Mouse (Mus musculus) kidney, embryonic 14.5 days (tissue): ENCODE results near the gene Odf4. TPM values are rescaled to one million over a fixed set of nuclear protein-coding genes. Genes with fewer than 3 reads are reported as not detected.

Source experiments
- ATAC-seq: fragments of 200-750 bp; cut with Nextera tagmentation; 2 replicates; pipeline ENCODE4 v1.8.0; 2017; ENCODE audit warnings: moderate number of reproducible peaks, mild to moderate bottlenecking, moderate TSS enrichment, moderate library complexity; ENCODE audit not compliant: low FRiP score, low TSS enrichment
- H3K27ac ChIP-seq: fragments of 300-500 bp; sonication (generic); 2 replicates; pipeline ENCODE4 v1.5.1; 2014; ENCODE audit warnings: low read depth, mild to moderate bottlenecking, low read length, moderate library complexity, mixed read lengths
- H3K27me3 ChIP-seq: fragments of 300-500 bp; sonication (generic); 2 replicates; pipeline ENCODE4 v1.6.1; 2014; ENCODE audit warnings: mild to moderate bottlenecking, low read length; ENCODE audit not compliant: control insufficient read depth, insufficient read depth
- H3K36me3 ChIP-seq: fragments of 300-500 bp; sonication (generic); 2 replicates; pipeline ENCODE4 v1.6.1; 2014; ENCODE audit warnings: low read length, mixed read lengths; ENCODE audit not compliant: control insufficient read depth, insufficient read depth
- H3K4me1 ChIP-seq: fragments of 300-500 bp; sonication (generic); 2 replicates; pipeline ENCODE4 v1.6.1; 2014; ENCODE audit warnings: low read length, mixed read lengths; ENCODE audit not compliant: control insufficient read depth, insufficient read depth
- H3K4me2 ChIP-seq: fragments of 300-500 bp; sonication (generic); replicated peaks from 2 replicates; pipeline ENCODE4 v1.6.1; 2014; ENCODE audit warnings: low read depth, mild to moderate bottlenecking, low read length
- H3K4me3 ChIP-seq: fragments of 300-500 bp; sonication (generic); 2 replicates; pipeline ENCODE4 v1.5.1; 2014; ENCODE audit warnings: mild to moderate bottlenecking, low read length
- H3K9ac ChIP-seq: fragments of 300-500 bp; sonication (generic); 2 replicates; pipeline ENCODE4 v1.6.1; 2014; ENCODE audit warnings: low read depth, mild to moderate bottlenecking, low read length, moderate library complexity
- H3K9me3 ChIP-seq: fragments of 300-500 bp; sonication (generic); 2 replicates; pipeline ENCODE4 v1.6.1; 2016; ENCODE audit warnings: low read length; ENCODE audit not compliant: control insufficient read depth
- WGBS: fragments of 180-500 bp; shearing (Covaris S2); extraction: QIAGEN DNeasy Blood & Tissue Kit; methylation state at CpG from one replicate; pipeline ENCODE4 v1.1.7; 2014; 5-methylcytosine and 5-hydroxymethylcytosine counted together
- polyA plus RNA-seq: library from polyadenylated mRNA; unstranded; fragments of >200 nt; fragmentation: Nextera tagmentation; extraction: Ambion mirVana; gene quantifications from 2 replicates; pipeline ENCODE4 v1.2.1, GENCODE M21; 2014

Odf4 gene
- polyA plus RNA-seq, 1 experiment from 2014 or later: not detected

DNA sequence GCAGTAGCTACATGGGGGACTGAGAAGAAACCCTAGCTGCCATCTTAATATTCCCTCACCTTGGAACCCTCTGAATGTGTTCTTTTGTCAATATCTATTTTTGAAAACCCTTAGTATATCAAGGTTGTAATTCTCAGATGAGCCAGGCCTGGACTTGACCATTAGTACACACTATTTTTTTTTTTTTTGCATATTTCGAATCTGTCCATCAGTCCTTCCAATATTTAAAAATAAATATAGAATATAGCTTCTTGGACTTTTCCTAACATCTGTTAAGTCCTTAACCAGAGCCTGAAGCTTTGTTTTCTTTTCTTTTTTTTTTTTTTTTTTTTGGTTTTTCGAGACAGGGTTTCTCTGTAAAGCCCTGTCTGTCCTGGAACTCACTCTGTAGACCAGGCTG is 43.0 kb downstream of the Odf4 start:
- no peak overlapping the region for H3K27ac ChIP-seq
- H3K27me3 ChIP-seq: no peaks in the 10 kb centered on the region
- H3K4me1 ChIP-seq: no peaks in the 10 kb centered on the region
- no peak overlapping the region for H3K4me2 ChIP-seq
- H3K4me3 ChIP-seq: no peak overlapping the region
- no peak for ATAC-seq
- H3K36me3 ChIP-seq: no peaks in the 10 kb centered on the region
- H3K9me3 ChIP-seq: no peaks in the 10 kb centered on the region
- no peak overlapping the region for H3K9ac ChIP-seq
- WGBS: 78% methylated on average over 2 of the region's 2 CpGs

GRCm38 (mm10) chr11:68882107-68882506 is 44.8 kb downstream of the Odf4 start:
- Histone ChIP-seq H3K4me3 (no peak overlapping the region), H3K4me1 (no peaks in the 10 kb centered on the region), H3K9me3 (no peaks in the 10 kb centered on the region), H3K27me3 (no peaks in the 10 kb centered on the region), H3K4me2 (no peak overlapping the region), H3K36me3 (no peaks in the 10 kb centered on the region), H3K9ac (no peak overlapping the region), H3K27ac (no peak overlapping the region)
- ATAC-seq: no peak
- 21% methylated on average over 14 of the region's 14 CpGs for WGBS

DNA sequence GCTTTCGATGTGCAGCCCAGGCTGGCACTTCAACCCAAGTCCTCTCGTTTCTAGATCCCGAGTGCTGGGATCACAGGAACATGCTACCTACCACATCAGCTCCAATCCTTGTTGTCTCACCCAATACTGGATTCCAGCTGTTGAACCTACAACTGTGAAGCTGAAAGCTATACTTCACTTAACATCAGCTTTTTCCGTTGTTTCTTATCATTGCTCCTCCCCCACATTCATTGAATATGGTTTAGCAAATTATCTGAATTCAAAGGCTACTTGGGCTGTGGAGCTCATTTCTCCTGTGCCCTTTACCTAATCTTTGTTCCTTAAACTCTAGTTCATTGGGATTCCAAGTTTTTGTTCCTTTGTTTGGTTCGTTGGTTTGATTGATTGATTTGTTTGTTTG is 48.1 kb downstream of the Odf4 start:
- Histone ChIP-seq H3K4me3 (no peak overlapping the region), H3K36me3 (no peaks in the 10 kb centered on the region), H3K4me2 (no peak overlapping the region), H3K9ac (no peak overlapping the region), H3K27me3 (no peaks in the 10 kb centered on the region), H3K4me1 (no peaks in the 10 kb centered on the region), H3K9me3 (no peaks in the 10 kb centered on the region), H3K27ac (no peak overlapping the region)
- no peak for ATAC-seq
- 81% methylated on average over 5 of the region's 5 CpGs for WGBS

DNA sequence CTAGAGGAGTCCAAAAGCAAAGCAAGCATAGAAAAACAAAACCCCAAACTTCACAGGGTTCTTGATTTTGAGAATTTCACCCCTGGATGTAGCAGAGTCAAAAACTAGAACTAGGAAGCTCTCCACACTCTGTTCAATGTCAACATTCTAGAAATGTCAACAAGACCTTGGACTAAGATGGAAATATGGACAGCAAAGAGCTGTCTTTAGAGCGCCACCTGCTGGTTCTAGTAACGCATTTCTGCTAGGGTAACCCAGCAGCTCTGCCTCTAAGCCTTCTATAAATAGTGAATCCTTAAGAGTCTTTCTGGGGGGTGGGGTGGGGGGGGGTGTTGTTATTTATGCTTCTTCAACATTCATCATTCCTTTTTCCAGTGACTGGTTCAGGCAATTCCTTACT is 52.0 kb downstream of the Odf4 start:
- Histone ChIP-seq H3K4me2 (no peak overlapping the region), H3K4me3 (no peak overlapping the region), H3K9ac (no peak overlapping the region), H3K27ac (no peak overlapping the region), H3K4me1 (no peaks in the 10 kb centered on the region), H3K9me3 (no peaks in the 10 kb centered on the region), H3K36me3 (no peaks in the 10 kb centered on the region), H3K27me3 (no peaks in the 10 kb centered on the region)
- 0% methylated on average over 2 of the region's 2 CpGs for WGBS
- ATAC-seq: no peak

Other genes starting within 250 kb of the Odf4 start
- gene Myh10, start 235.5 kb downstream of the Odf4 start, polyA plus RNA-seq: 115 and 145 TPM in 2 replicates
- 46.7 and 70.6 TPM in 2 replicates for gene Ndel1, start 55.2 kb downstream of the Odf4 start, polyA plus RNA-seq
- 0.05 and 0.06 TPM in 2 replicates for gene Rnf222, start 38.5 kb downstream of the Odf4 start, polyA plus RNA-seq
- 1,184 and 1,677 TPM in 2 replicates for gene Rpl26, start 25.5 kb downstream of the Odf4 start, polyA plus RNA-seq
- 10.2 and 15.9 TPM in 2 replicates for gene Arhgef15, start 30.4 kb upstream of the Odf4 start, polyA plus RNA-seq
- gene Slc25a35, start 41.0 kb upstream of the Odf4 start, polyA plus RNA-seq: 3.4 and 4.5 TPM in 2 replicates
- 68.7 and 95.2 TPM in 2 replicates for gene Rangrf, start 48.1 kb upstream of the Odf4 start, polyA plus RNA-seq
- gene Pfas, start 81.4 kb upstream of the Odf4 start, polyA plus RNA-seq: 33.7 and 47.7 TPM in 2 replicates
- 44.2 and 62.3 TPM in 2 replicates for gene Ctc1, start 88.8 kb upstream of the Odf4 start, polyA plus RNA-seq
- gene Aurkb, start 118.6 kb upstream of the Odf4 start, polyA plus RNA-seq: 145 and 155 TPM in 2 replicates
- 6.6 and 7.5 TPM in 2 replicates for gene Borcs6, start 132.6 kb upstream of the Odf4 start, polyA plus RNA-seq
- gene Tmem107, start 143.7 kb upstream of the Odf4 start, polyA plus RNA-seq: 62.2 and 73.8 TPM in 2 replicates
- gene Vamp2, start 161.4 kb upstream of the Odf4 start, polyA plus RNA-seq: 57.5 and 86.5 TPM in 2 replicates
- gene Per1, start 168.1 kb upstream of the Odf4 start, polyA plus RNA-seq: 6.1 and 8.9 TPM in 2 replicates
- 0.23 and 0.41 TPM in 2 replicates for gene Hes7, start 193.3 kb upstream of the Odf4 start, polyA plus RNA-seq
- gene 9130213A22Rik, start 195.5 kb upstream of the Odf4 start, polyA plus RNA-seq: 0.11 and 0.43 TPM in 2 replicates
- 0.54 and 1.1 TPM in 2 replicates for gene Aloxe3, start 198.8 kb upstream of the Odf4 start, polyA plus RNA-seq
- 0.23 and 0.28 TPM in 2 replicates for gene Alox12b, start 229.9 kb upstream of the Odf4 start, polyA plus RNA-seq